Mouse (Mus musculus) myocyte (in vitro differentiated cells): ENCODE measurements around the gene Eda.

Source experiments
- CEBPB ChIP-seq: IDR thresholded peaks from 2 replicates; pipeline ENCODE4 v1.6.1; 2011; ENCODE audit warnings: mild to moderate bottlenecking, moderate library complexity; ENCODE audit not compliant: poor library complexity, insufficient read depth, severe bottlenecking
- E2F4 ChIP-seq: IDR thresholded peaks from one replicate; pipeline ENCODE4 v1.6.1; 2011; ENCODE audit warnings: mild to moderate bottlenecking, control low read depth, moderate library complexity; ENCODE audit not compliant: insufficient read depth
- MYOG ChIP-seq, 3 experiments: IDR thresholded peaks; one replicate each; pipeline ENCODE4 v1.6.1; 2011; ENCODE audit warnings: control low read depth in 2 of 3, low read depth in 2 of 3, mild to moderate bottlenecking in 2 of 3; ENCODE audit not compliant: insufficient read length in 2 of 3, control insufficient read depth in 1 of 3, insufficient read depth in 1 of 3
- POLR2A ChIP-seq: IDR thresholded peaks from one replicate; pipeline ENCODE4 v1.6.1; 2011; ENCODE audit warnings: low read depth, mild to moderate bottlenecking, control low read depth, moderate library complexity; ENCODE audit not compliant: insufficient read length
- SRF ChIP-seq: IDR thresholded peaks from one replicate; pipeline ENCODE4 v1.6.1; 2011; ENCODE audit warnings: low read depth; ENCODE audit not compliant: control insufficient read depth, insufficient read length
- TCF12 ChIP-seq: IDR thresholded peaks from one replicate; pipeline ENCODE4 v1.6.1; 2011; ENCODE audit warnings: mild to moderate bottlenecking, control low read depth; ENCODE audit not compliant: poor library complexity, insufficient read depth, severe bottlenecking
- USF1 ChIP-seq: IDR thresholded peaks from one replicate; pipeline ENCODE4 v1.6.1; 2011; ENCODE audit warnings: low read depth, mild to moderate bottlenecking, control low read depth, moderate library complexity

- TF ChIP-seq POLR2A: no peak
- TF ChIP-seq TCF12: no peak
- TF ChIP-seq USF1: no peak
- TF ChIP-seq E2F4: no peak
- no peak for TF ChIP-seq CEBPB
- no peak for TF ChIP-seq MYOG (IDR thresholded peaks at IDR 0.05; ENCODE audit: control insufficient read depth in 1 of 3, insufficient read depth in 1 of 3, insufficient read length in 2 of 3, low read depth in 2 of 3)
- no peak for TF ChIP-seq SRF
Observed at GRCm38 (mm10) chrX:100356974-100357373, 381.6 kb downstream of the Eda start.
